Mouse (Mus musculus) lung, postnatal 0 days (tissue): ENCODE measurements around the gene Ndel1.

Source experiments
- CTCF ChIP-seq: IDR thresholded peaks from 2 replicates; pipeline ENCODE4 v1.5.1; 2016; ENCODE audit warnings: antibody characterized with exemption, mild to moderate bottlenecking
- EP300 ChIP-seq: IDR thresholded peaks from 2 replicates; pipeline ENCODE4 v1.6.1; 2016; ENCODE audit warnings: antibody characterized with exemption, mild to moderate bottlenecking, control low read depth

- TF ChIP-seq CTCF (no peak), EP300 (no peak)
These were observed 17.0 kb downstream of the Ndel1 start for GRCm38 (mm10) chr11:68854621-68855020.
